8 mouse cellular contexts compared by ENCODE assay signal in genomic region chr5:31201742-31202590, GRCm38 (mm10). TPM values are rescaled to one million over a fixed set of nuclear protein-coding genes. Genes with fewer than 3 reads are reported as not detected.
DNase-seq lines count a peak whose midpoint lies in the region; ATAC-seq lines count a peak whose summit lies in the region.

Zfp513 (minus strand) TSS chr5:31202303.

- H3K9ac ChIP-seq in hindbrain, embryonic 12.5 days, result peak within 1 kb of the TSS; percentile 91

- WGBS in hindbrain, embryonic 12.5 days, result under 1% methylated on average over 52 of the region's 53 CpGs

- H3K4me3 ChIP-seq in hindbrain, embryonic 12.5 days, result peak within 1 kb of the TSS; percentile 74

- peak within 1 kb of the TSS; percentile 87 for H3K4me2 ChIP-seq in hindbrain, embryonic 12.5 days (replicated peaks)

- DNase-seq in NIH3T3 (ENCODE audit: low read depth), result peak; percentile 98
- peak; percentile 95 to 97 for DNase-seq in cerebellum, postnatal 10 days
- peak; percentile 96 to 99 for DNase-seq in frontal cortex, postnatal 10 days (ENCODE audit: low spot score in 2 of 2)
- peak; percentile 95 to 99 for DNase-seq in layer of hippocampus, postnatal 14 days (ENCODE audit: low spot score in 2 of 2)
- DNase-seq in lung, postnatal 14 days, result peak; percentile 94
- peak; percentile 98 for DNase-seq in retina, adult 2 months (ENCODE audit: low read depth, low spot score)
- peak; percentile 90 to 96 for DNase-seq in thymus, postnatal 36 days

- peak within 1 kb of the TSS; percentile 77 for H3K27ac ChIP-seq in hindbrain, embryonic 12.5 days

- H3K4me1 ChIP-seq in hindbrain, embryonic 12.5 days, result peaks cover 22% of the 10 kb centered on the region

- no peaks in the 10 kb centered on the region for H3K27me3 ChIP-seq in hindbrain, embryonic 12.5 days

- ATAC-seq in hindbrain, embryonic 12.5 days (ENCODE audit: low FRiP score), result peak; percentile 94

- peaks cover 76% of the 10 kb centered on the region for H3K36me3 ChIP-seq in hindbrain, embryonic 12.5 days

- H3K9me3 ChIP-seq in hindbrain, embryonic 12.5 days (replicated peaks), result peaks cover 6% of the 10 kb centered on the region

RNA-seq across cellular contexts. Expression of gene Zfp513, which starts in this region (rescaled TPM):
- polyA plus RNA-seq in hindbrain, embryonic 12.5 days (2016; fragmentation: Nextera tagmentation; extraction: Ambion mirVana), result 22.9 and 24.8 TPM in 2 replicates
- 10 to 100 TPM; 25.5 to 31.3 TPM for total RNA-seq in layer of hippocampus, postnatal 14 days (2021)

Comparison
In these comparisons a context has a peak if more than half of its experiments do, and no peak if none do; other contexts are left out.
1. Peak in every context shown above with its lines: DNase-seq, ATAC-seq, H3K4me3 ChIP-seq and H3K27ac ChIP-seq.